Mouse (Mus musculus) liver, embryonic 14.5 days (tissue): ENCODE data around the gene Postn.

Experiments
- CTCF ChIP-seq: IDR thresholded peaks from 2 replicates; pipeline ENCODE4 v1.5.1; 2016; ENCODE audit warnings: antibody characterized with exemption, low read depth, control low read depth
- EP300 ChIP-seq: IDR thresholded peaks from 2 replicates; pipeline ENCODE4 v1.6.1; 2016; ENCODE audit warnings: antibody characterized with exemption, low read depth

- TF ChIP-seq CTCF (no peak), EP300 (no peak)
Observed at GRCm38 (mm10) chr3:54372625-54373024, 11.7 kb downstream of the Postn start.
